7 mouse cellular contexts compared by ENCODE assay signal in the genomic region with DNA sequence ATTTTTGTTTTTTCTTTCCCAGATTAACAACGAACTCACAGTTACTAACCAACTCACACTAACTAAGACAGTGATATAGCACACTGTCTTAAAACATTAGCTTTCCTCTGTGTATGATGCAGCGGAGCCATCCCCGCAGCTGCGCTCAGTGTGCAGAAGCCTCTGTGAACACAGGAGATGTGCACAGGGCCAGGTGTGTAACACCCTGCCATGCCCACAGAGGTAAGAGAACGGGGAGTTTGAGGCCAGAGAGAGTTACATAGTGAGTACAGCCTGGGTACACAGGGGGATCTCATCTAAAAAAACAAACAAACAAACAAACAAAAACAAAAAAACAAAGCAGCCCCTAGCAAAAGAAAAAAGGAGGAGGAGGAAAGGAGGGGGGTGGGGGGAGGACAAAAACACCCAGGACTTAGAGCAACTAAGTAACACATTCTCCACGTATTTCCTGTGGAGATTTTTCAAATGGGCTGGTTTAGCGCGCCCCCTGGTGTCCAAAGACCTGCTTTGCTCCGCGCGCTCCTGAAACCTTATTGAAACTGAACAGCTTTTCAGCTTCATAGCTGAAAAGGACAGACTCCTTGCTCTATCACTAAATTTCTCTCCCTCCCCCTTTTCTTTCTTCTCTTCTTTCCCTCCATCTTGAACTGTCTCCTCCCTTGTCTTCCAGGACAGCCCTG.
DNase-seq lines count a peak whose midpoint lies in the region; ATAC-seq and TF ChIP-seq lines count a peak whose summit lies in the region.

No protein-coding gene starts in this region.

- H3K27me3 ChIP-seq in forebrain, embryonic 14.5 days (replicated peaks; ENCODE audit: control insufficient read depth, insufficient read depth, low read length): no peaks in the 10 kb centered on the region
- no peaks in the 10 kb centered on the region for H3K27me3 ChIP-seq in lung, postnatal 0 days (replicated peaks; ENCODE audit: insufficient read depth, low read length)

- TF ChIP-seq EP300 in lung, postnatal 0 days (IDR thresholded peaks at IDR 0.05): no peak

- H3K36me3 ChIP-seq in forebrain, embryonic 14.5 days (ENCODE audit: control insufficient read depth, insufficient read depth, low read length): no peaks in the 10 kb centered on the region
- no peaks in the 10 kb centered on the region for H3K36me3 ChIP-seq in lung, postnatal 0 days (ENCODE audit: insufficient read depth, low read length)

- H3K4me2 ChIP-seq in forebrain, embryonic 14.5 days (ENCODE audit: low read length): no peak overlapping the region
- no peak overlapping the region for H3K4me2 ChIP-seq in lung, postnatal 0 days (replicated peaks; ENCODE audit: low read depth, low read length)

- TF ChIP-seq CTCF in lung, postnatal 0 days (IDR thresholded peaks at IDR 0.05): peak; percentile 77

- 0 out of 2 replicates have a peak, but pooled peaks have one; percentile 15 for ATAC-seq in cerebellum, adult (ENCODE audit: insufficient number of reproducible peaks, low FRiP score, low TSS enrichment)
- peak; percentile 38; the same call in 1 of the 2 replicates for ATAC-seq in forebrain, embryonic 14.5 days
- ATAC-seq in lung, postnatal 0 days: peak; percentile 21; the same call in 1 of the 2 replicates

- H3K4me3 ChIP-seq in forebrain, embryonic 14.5 days (ENCODE audit: low read depth, low read length): no peak overlapping the region
- no peak overlapping the region for H3K4me3 ChIP-seq in lung, postnatal 0 days (ENCODE audit: low read depth, low read length)

- H3K9ac ChIP-seq in forebrain, embryonic 14.5 days (ENCODE audit: low read length): no peak overlapping the region
- H3K9ac ChIP-seq in lung, postnatal 0 days (replicated peaks; ENCODE audit: low read depth): no peak overlapping the region

- 27% methylated on average over 11 of the region's 11 CpGs for WGBS in forebrain, embryonic 14.5 days
- WGBS in lung, postnatal 0 days: 36% methylated on average over 11 of the region's 11 CpGs

- no peak overlapping the region for H3K27ac ChIP-seq in forebrain, embryonic 14.5 days (ENCODE audit: low read depth, low read length)
- H3K27ac ChIP-seq in lung, postnatal 0 days (ENCODE audit: low read length): no peak overlapping the region

- no peaks in the 10 kb centered on the region for H3K4me1 ChIP-seq in forebrain, embryonic 14.5 days (ENCODE audit: control insufficient read depth, insufficient read depth, low read length)
- no peaks in the 10 kb centered on the region for H3K4me1 ChIP-seq in lung, postnatal 0 days (ENCODE audit: insufficient read depth, low read depth, low read length)

- no peaks in the 10 kb centered on the region for H3K9me3 ChIP-seq in forebrain, embryonic 14.5 days (replicated peaks; ENCODE audit: control insufficient read depth, low read length)
- no peaks in the 10 kb centered on the region for H3K9me3 ChIP-seq in lung, postnatal 0 days (ENCODE audit: low read length)

- DNase-seq in B cell, adult 2 months: peak; percentile 30 to 36
- peak; percentile 63 for DNase-seq in ES-CJ7 (ENCODE audit: low read depth, low spot score)
- DNase-seq in forebrain, embryonic 14.5 days (ENCODE audit: low spot score): peak; percentile 87
- DNase-seq in kidney, postnatal 36 days: peak; percentile 45 to 86
- DNase-seq in lung, postnatal 0 days (ENCODE audit: low spot score): peak; percentile 67
- peak; percentile 18 for DNase-seq in skeletal muscle tissue, adult 2 months (ENCODE audit: low read depth, low spot score)

Comparison
In these comparisons a context has a peak if more than half of its experiments do, and no peak if none do; other contexts are left out.
1. DNase-seq: peak in every context shown above with its lines; median percentile 87 in forebrain, embryonic 14.5 days; 67 in lung, postnatal 0 days; 66 in kidney, postnatal 36 days; 63 in ES-CJ7; 33 in B cell, adult 2 months; 18 in skeletal muscle tissue, adult 2 months.